Mouse (Mus musculus) layer of hippocampus, adult 6 months (tissue): ENCODE measurements around the gene Olfr895. TPM values are rescaled to one million over a fixed set of nuclear protein-coding genes. Genes with fewer than 3 reads are reported as not detected.

Source experiments
- long read RNA-seq, 2 experiments: library from polyadenylated mRNA; unstranded; transcript quantifications; one replicate each; pipeline ENCODE4 v2.0.0; 2019 to 2020
- polyA plus RNA-seq: library from polyadenylated mRNA; unstranded; fragments of <200 nt; fragmentation: Nextera tagmentation; gene quantifications from 2 replicates; pipeline ENCODE4 v1.2.3, GENCODE M21; 2021

Gene Olfr895
- polyA plus RNA-seq = not detected in 2 replicates
- long read RNA-seq, experiment 1 = 0 reads
- long read RNA-seq, experiment 2 = 0 reads

GRCm38 (mm10) chr9:38267551-38267950 is at the start of gene Olfr895:
Gene Olfr895, plus strand, starts transcription at chr9:38267851.

DNA sequence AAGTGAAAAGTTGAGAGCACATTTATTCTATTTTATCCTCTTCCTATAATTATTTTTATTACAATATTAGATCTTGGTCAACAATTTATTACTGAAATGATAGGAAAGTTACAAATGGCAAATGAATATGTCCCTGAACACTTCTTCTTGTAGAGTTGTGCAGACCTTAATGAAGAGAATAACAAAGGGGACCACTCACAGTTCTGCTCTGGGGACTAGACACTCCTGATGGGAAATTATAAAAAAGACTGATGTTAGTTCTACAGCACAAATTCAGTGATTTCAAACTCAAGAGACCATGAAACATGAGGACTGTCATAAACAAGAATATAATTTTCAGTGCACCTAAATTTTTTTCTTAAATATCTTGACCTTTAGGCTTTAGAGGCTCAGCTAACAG is 15.2 kb upstream of the Olfr895 start, which contains the start of gene Olfr143:
Gene Olfr143, plus strand, starts transcription at position 301 of the 400 bp plus-strand sequence.

GRCm38 (mm10) chr9:38290807-38291206 is 23.2 kb downstream of the Olfr895 start, which contains the start of gene Olfr896-ps1:
Gene Olfr896-ps1, plus strand, starts transcription at chr9:38291107.

Other genes with a start within 250 kb of the Olfr895 start
- gene Olfr883, start 242.0 kb upstream of the Olfr895 start, polyA plus RNA-seq = not detected in 2 replicates
- not detected in 2 replicates for gene Olfr884, start 221.3 kb upstream of the Olfr895 start, polyA plus RNA-seq
- not detected in 2 replicates for gene Olfr885, start 206.5 kb upstream of the Olfr895 start, polyA plus RNA-seq
- gene Olfr887, start 183.8 kb upstream of the Olfr895 start, polyA plus RNA-seq = not detected in 2 replicates
- not detected in 2 replicates for gene Olfr888, start 159.7 kb upstream of the Olfr895 start, polyA plus RNA-seq
- gene Olfr889, start 152.7 kb upstream of the Olfr895 start, polyA plus RNA-seq = 0.15 TPM in 2 replicates
- not detected in 2 replicates for gene Olfr890, start 125.3 kb upstream of the Olfr895 start, polyA plus RNA-seq
- not detected in 2 replicates for gene Olfr891, start 87.0 kb upstream of the Olfr895 start, polyA plus RNA-seq
- gene Olfr893, start 59.5 kb upstream of the Olfr895 start, polyA plus RNA-seq = not detected in 2 replicates
- not detected in 2 replicates for gene Olfr894, start 49.8 kb upstream of the Olfr895 start, polyA plus RNA-seq
- gene Olfr143, start 15.1 kb upstream of the Olfr895 start, polyA plus RNA-seq = not detected in 2 replicates
- gene Olfr896-ps1, start 23.3 kb downstream of the Olfr895 start, polyA plus RNA-seq = not detected in 2 replicates
- gene Olfr25, start 61.2 kb downstream of the Olfr895 start, polyA plus RNA-seq = not detected in 2 replicates
- gene Olfr898, start 80.6 kb downstream of the Olfr895 start, polyA plus RNA-seq = not detected in 2 replicates
- not detected in 2 replicates for gene Olfr250, start 99.0 kb downstream of the Olfr895 start, polyA plus RNA-seq
- gene Olfr251, start 109.2 kb downstream of the Olfr895 start, polyA plus RNA-seq = not detected in 2 replicates
- gene Olfr147, start 133.8 kb downstream of the Olfr895 start, polyA plus RNA-seq = not detected in 2 replicates
- not detected in 2 replicates for gene Olfr901, start 161.6 kb downstream of the Olfr895 start, polyA plus RNA-seq
- not detected in 2 replicates for gene Olfr902, start 179.8 kb downstream of the Olfr895 start, polyA plus RNA-seq
- gene Olfr904, start 195.3 kb downstream of the Olfr895 start, polyA plus RNA-seq = not detected in 2 replicates
- gene Olfr905, start 203.3 kb downstream of the Olfr895 start, polyA plus RNA-seq = not detected in 2 replicates
- not detected in 2 replicates for gene Olfr906, start 219.2 kb downstream of the Olfr895 start, polyA plus RNA-seq
- not detected in 2 replicates for gene Olfr907, start 227.9 kb downstream of the Olfr895 start, polyA plus RNA-seq